ENCODE assay signal across 8 mouse cellular contexts in genomic region chr1:136781561-136782025, GRCm38 (mm10).
DNase-seq lines count a peak whose midpoint lies in the region; ATAC-seq lines count a peak whose summit lies in the region.

No protein-coding gene starts in this region.

- 38% methylated on average over 18 of the region's 18 CpGs for WGBS in heart, embryonic 15.5 days
- WGBS in midbrain, embryonic 10.5 days, result 43% methylated on average over 18 of the region's 18 CpGs

- H3K9ac ChIP-seq in heart, embryonic 15.5 days, result 0 out of 2 replicates have a peak overlapping the region, but pooled peaks have one; percentile 18

- peak; percentile 59 for DNase-seq in embryo, embryonic 10 days (ENCODE audit: low spot score)
- DNase-seq in embryo, embryonic 9.5 days (ENCODE audit: extremely low spot score), result no peak
- DNase-seq in adrenal gland, postnatal 14 days, result peak; percentile 44
- peak; percentile 23 to 25 for DNase-seq in left cerebral cortex, adult 9 months (ENCODE audit: low spot score in 2 of 2)
- peak; percentile 36 for DNase-seq in midbrain, embryonic 10.5 days (ENCODE audit: low spot score)
- peak; percentile 32 for DNase-seq in telencephalon, adult 2 months (ENCODE audit: low read depth, low spot score)

- no peaks in the 10 kb centered on the region for H3K27me3 ChIP-seq in heart, embryonic 15.5 days
- peaks cover 21% of the 10 kb centered on the region for H3K27me3 ChIP-seq in midbrain, embryonic 10.5 days (ENCODE audit: low read depth, poor library complexity, severe bottlenecking)

- peaks cover 17% of the 10 kb centered on the region for H3K4me1 ChIP-seq in heart, embryonic 15.5 days (replicated peaks)
- peaks cover 51% of the 10 kb centered on the region for H3K4me1 ChIP-seq in midbrain, embryonic 10.5 days

- no peak for ATAC-seq in heart, embryonic 15.5 days (replicated peaks; ENCODE audit: insufficient number of reproducible peaks, insufficient read depth, low FRiP score, low read depth)
- no peak for ATAC-seq in activated CD4-positive, CD25-positive, alpha-beta regulatory T cell, adult 4 months

- H3K27ac ChIP-seq in heart, embryonic 15.5 days, result peak overlapping the region; percentile 10
- peak overlapping the region; percentile 71 for H3K27ac ChIP-seq in midbrain, embryonic 10.5 days (replicated peaks)

- H3K4me3 ChIP-seq in heart, embryonic 15.5 days, result peak overlapping the region; percentile 37
- H3K4me3 ChIP-seq in midbrain, embryonic 10.5 days, result peak overlapping the region; percentile 44

- no peaks in the 10 kb centered on the region for H3K9me3 ChIP-seq in heart, embryonic 15.5 days (replicated peaks)
- no peaks in the 10 kb centered on the region for H3K9me3 ChIP-seq in midbrain, embryonic 10.5 days (replicated peaks)

- peak overlapping the region; percentile 56 for H3K4me2 ChIP-seq in heart, embryonic 15.5 days

- no peaks in the 10 kb centered on the region for H3K36me3 ChIP-seq in heart, embryonic 15.5 days
- no peaks in the 10 kb centered on the region for H3K36me3 ChIP-seq in midbrain, embryonic 10.5 days
